Mouse (Mus musculus): Measurements from ENCODE around the gene Slc35f1. TPM values are rescaled to one million over a fixed set of nuclear protein-coding genes. Genes with fewer than 3 reads are reported as not detected.

Slc35f1 gene
- total and polyA plus RNA-seq, 3 experiments = not detected

- Histone ChIP-seq H3K9me3 (replicated peaks; ENCODE audit: insufficient read depth, low read length) (no peaks in the 10 kb centered on the region), H3K27me3 (ENCODE audit: control insufficient read depth in 1 of 2, insufficient read depth in 2 of 2, low read length in 2 of 2) (no peaks in the 10 kb centered on the region), H3K36me3 (ENCODE audit: control insufficient read depth in 1 of 2, insufficient read depth in 2 of 2, low read length in 2 of 2) (no peaks in the 10 kb centered on the region), H3K79me2 (ENCODE audit: control insufficient read depth, insufficient read depth, low read length, poor library complexity) (no peaks in the 10 kb centered on the region), H3K4me3 (ENCODE audit: control insufficient read depth in 1 of 2, insufficient read depth in 1 of 2, low read depth in 2 of 2, low read length in 2 of 2) (no peak overlapping the region), H3K27ac (ENCODE audit: control insufficient read depth, low read depth, low read length) (no peak overlapping the region), H3K9ac (ENCODE audit: control insufficient read depth, low read depth, low read length, poor library complexity, severe bottlenecking) (no peak overlapping the region), H3K4me1 (ENCODE audit: control insufficient read depth in 1 of 2, insufficient read depth in 2 of 2, low read length in 2 of 2) (no peaks in the 10 kb centered on the region)
- DNase-seq (ENCODE audit: low read depth, low spot score) = no peak
- TF ChIP-seq E2F4 (IDR thresholded peaks at IDR 0.05; ENCODE audit: borderline replicate concordance, low read depth, low read length) (no peak), POLR2AphosphoS2 (IDR thresholded peaks at IDR 0.05; ENCODE audit: low read length) (no peak), SMC3 (IDR thresholded peaks at IDR 0.05; ENCODE audit: low read depth, low read length) (no peak), RCOR1 (IDR thresholded peaks at IDR 0.05; ENCODE audit: low read depth, low read length) (no peak), MXI1 (IDR thresholded peaks at IDR 0.05; ENCODE audit: low read depth, low read length) (no peak), EP300 (IDR thresholded peaks at IDR 0.05; ENCODE audit: low read depth in 1 of 2, low read length in 2 of 2) (no peak), RAD21 (IDR thresholded peaks at IDR 0.05; ENCODE audit: low read depth, low read length) (no peak), POLR2AphosphoS5 (IDR thresholded peaks at IDR 0.05; ENCODE audit: borderline replicate concordance, low read depth, low read length) (no peak), ZNF384 (IDR thresholded peaks at IDR 0.05; ENCODE audit: low read depth, low read length) (no peak)
Measured at GRCm38 (mm10) chr10:52703688-52704087, 13.4 kb downstream of the Slc35f1 start.

- no peak overlapping the region for H3K9ac ChIP-seq (ENCODE audit: control insufficient read depth, low read depth, low read length, poor library complexity, severe bottlenecking)
- TF ChIP-seq JUND (IDR thresholded peaks at IDR 0.05; ENCODE audit: low read depth, low read length) (no peak), ZKSCAN1 (IDR thresholded peaks at IDR 0.05; ENCODE audit: low read depth, low read length) (no peak), CHD1 (IDR thresholded peaks at IDR 0.05; ENCODE audit: low read depth, low read length) (no peak), SMC3 (IDR thresholded peaks at IDR 0.05; ENCODE audit: low read depth, low read length) (no peak), MEF2A (IDR thresholded peaks at IDR 0.05; ENCODE audit: extremely low read depth, insufficient replicate concordance, low read depth, low read length, poor library complexity, severe bottlenecking) (no peak), SIN3A (IDR thresholded peaks at IDR 0.05; ENCODE audit: low read length) (no peak)
Measured at GRCm38 (mm10) chr10:52704101-52705051, 14.0 kb downstream of the Slc35f1 start.

More at GRCm38 (mm10) chr10:52704101-52705051, 14.0 kb downstream of the Slc35f1 start:
- no peaks in the 10 kb centered on the region for H3K79me2 ChIP-seq (ENCODE audit: control insufficient read depth, insufficient read depth, low read length, poor library complexity)
- H3K36me3 ChIP-seq (ENCODE audit: control insufficient read depth in 1 of 2, insufficient read depth in 2 of 2, low read length in 2 of 2) = no peaks in the 10 kb centered on the region
- H3K27ac ChIP-seq (ENCODE audit: control insufficient read depth, low read depth, low read length) = no peak overlapping the region
- peak; percentile 1 for DNase-seq (ENCODE audit: low read depth, low spot score)
- H3K27me3 ChIP-seq (ENCODE audit: control insufficient read depth in 1 of 2, insufficient read depth in 2 of 2, low read length in 2 of 2) = no peaks in the 10 kb centered on the region
- H3K9me3 ChIP-seq (replicated peaks; ENCODE audit: insufficient read depth, low read length) = no peaks in the 10 kb centered on the region
- H3K4me3 ChIP-seq (ENCODE audit: control insufficient read depth in 1 of 2, insufficient read depth in 1 of 2, low read depth in 2 of 2, low read length in 2 of 2) = no peak overlapping the region
- H3K4me1 ChIP-seq (ENCODE audit: control insufficient read depth in 1 of 2, insufficient read depth in 2 of 2, low read length in 2 of 2) = no peaks in the 10 kb centered on the region

Measured in MEL (cell line).